Mouse (Mus musculus): Measurements from ENCODE around the gene Kitl.

Gene Kitl

DNA sequence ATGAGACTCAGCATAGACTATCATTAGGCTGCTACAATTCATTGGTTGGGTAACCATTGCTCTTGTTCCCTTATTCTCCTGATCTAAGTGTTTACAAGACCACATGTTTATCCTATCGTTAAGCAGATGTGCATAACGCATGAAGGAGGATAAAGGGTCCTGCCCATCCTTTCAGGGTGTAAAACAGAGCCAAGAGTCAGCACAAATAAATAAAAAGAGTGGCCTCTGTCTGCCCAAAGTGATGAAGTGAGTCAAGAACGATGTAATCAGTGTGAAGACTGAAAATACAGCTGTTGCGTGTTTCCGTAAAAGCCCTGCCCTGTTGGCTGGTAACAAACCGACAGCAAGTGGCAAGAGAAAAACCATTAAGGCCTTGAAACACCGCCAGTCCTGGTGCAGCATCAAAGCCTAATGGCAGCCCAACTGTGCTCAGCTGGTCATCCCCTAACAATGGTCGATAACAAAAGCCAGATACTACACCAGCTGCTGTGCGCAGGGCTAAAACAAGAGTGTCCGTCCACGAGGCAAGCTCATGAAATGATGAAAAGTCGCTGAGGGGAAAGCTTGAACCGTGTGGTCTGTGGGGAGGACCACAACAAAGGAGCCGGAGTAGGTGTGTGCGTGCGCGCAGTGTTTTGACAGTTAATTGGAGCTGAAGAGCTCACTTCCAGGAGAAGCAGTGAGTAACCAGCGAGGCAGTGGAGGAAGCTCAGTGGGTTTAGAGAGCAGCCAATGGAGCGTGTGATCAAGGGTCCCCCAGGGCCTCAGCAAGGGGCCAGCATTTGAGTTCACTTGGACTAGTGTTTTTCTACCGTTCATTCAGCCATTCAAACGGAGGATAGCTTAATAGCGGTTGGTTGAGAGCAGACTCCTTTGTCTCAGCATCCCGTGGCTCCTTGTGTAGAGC lies 112.7 kb downstream of the Kitl start:
- DNase-seq: no peak

DNA sequence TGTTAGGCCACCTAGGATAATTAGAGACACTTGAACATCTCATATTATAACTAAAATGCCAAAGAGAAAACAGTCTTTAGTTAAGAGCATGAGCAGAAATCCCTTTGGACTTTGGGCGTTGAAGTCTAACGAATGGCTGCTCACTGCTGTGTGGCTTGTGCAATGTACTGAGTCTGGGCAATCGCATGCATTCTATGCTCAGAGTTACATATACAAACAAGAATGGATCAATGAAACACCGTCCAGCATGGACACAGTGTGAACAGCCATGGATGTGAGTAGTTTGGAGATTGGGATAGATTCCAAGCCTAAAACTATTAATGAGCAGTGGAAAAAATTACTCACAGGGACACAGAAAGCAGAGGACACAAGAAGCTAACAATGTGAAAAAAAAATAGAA lies 116.2 kb downstream of the Kitl start:
- DNase-seq: no peak

DNA sequence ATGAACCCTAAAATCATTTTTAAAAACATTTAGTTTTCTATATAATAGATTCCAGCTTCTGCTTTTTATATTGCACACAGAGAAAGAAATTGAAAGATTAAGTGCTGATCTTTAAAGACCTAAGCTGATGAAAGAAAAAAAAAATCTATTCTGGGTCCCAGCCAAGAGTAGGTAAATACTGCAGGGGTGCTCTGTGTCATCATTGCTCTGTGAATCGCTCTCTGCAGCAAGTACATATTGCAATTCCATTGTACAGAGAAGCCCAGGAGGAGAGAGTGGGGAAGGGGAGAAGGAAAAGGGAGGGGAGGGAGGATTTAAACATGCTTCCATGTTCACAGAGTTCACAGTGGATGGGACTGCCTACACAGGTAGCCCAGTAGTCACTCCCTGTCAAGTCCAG lies 116.9 kb downstream of the Kitl start:
- DNase-seq: no peak

DNA sequence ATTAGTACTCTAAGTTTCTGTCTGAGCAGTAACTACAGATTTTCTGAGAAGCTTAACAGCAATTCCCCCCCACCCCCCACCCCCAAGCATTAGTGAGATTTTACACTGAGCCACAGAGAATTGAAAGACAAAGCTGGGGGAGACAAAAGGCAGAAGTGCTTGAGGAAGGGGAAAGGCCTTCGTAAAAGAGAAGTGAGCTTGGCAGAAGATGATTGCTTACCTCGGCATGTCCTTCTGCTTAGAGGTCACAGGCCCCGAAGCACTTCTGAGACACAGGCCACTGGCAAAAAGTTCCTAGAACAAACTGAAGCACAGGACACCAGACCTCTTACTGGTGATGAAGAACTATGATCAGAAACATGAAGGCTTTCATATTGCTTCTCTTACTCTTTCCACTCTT lies 123.1 kb downstream of the Kitl start:
- DNase-seq: no peak

DNA sequence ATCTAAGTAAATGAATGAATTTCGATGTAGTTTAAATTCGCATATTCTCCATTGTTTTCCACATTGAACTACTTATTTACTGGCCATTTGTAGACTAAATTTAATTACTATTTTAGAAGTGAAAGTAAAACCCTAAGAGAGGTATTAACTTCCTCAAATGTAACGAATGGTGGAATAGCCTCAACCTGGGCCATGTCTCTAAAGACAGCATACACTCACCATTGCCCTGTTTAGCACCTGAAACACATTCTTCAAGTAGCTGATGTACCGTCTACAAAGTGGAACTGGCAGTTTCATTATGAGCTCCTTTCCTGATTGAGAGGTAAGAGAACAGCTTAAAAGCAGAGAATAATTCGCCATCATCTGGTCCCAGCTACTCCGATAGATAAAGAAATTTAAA lies 132.7 kb downstream of the Kitl start:
- DNase-seq: no peak

Measured in kidney, postnatal 10 days (tissue).